Mouse (Mus musculus) forebrain, embryonic 14.5 days (tissue): ENCODE measurements at regions not wholly inside any gene's neighbourhood (a gene's known extent, or its start where the extent isn't known, plus 50 kb on each side); places are given as distances from the start of the nearest gene placed in this dataset.
A peak's percentile ranks its signal among the peaks of the same experiment; 100 is the strongest.

ENCODE experiments used
- ATAC-seq: fragments of 200-750 bp; cut with Nextera tagmentation; 2 replicates; pipeline ENCODE4 v1.8.0; 2017; ENCODE audit warnings: mild to moderate bottlenecking, moderate library complexity
- DNase-seq: peaks from one replicate; pipeline ENCODE4 v3.0.0-alpha.2; 2015; ENCODE audit warnings: low spot score
- H3K27ac ChIP-seq: fragments of 300-500 bp; sonication (generic); 2 replicates; pipeline ENCODE4 v1.5.1; 2014; ENCODE audit warnings: low read depth, mild to moderate bottlenecking, control low read depth, low read length, moderate library complexity
- H3K27me3 ChIP-seq: fragments of 300-500 bp; sonication (generic); replicated peaks from 2 replicates; pipeline ENCODE4 v1.6.1; 2014; ENCODE audit warnings: low read length, control low read depth, mixed read lengths; ENCODE audit not compliant: control insufficient read depth, insufficient read depth
- H3K36me3 ChIP-seq: fragments of 300-500 bp; sonication (generic); 2 replicates; pipeline ENCODE4 v1.6.1; 2014; ENCODE audit warnings: low read length, control low read depth; ENCODE audit not compliant: control insufficient read depth, insufficient read depth
- H3K4me1 ChIP-seq: fragments of 300-500 bp; sonication (generic); 2 replicates; pipeline ENCODE4 v1.6.1; 2014; ENCODE audit warnings: antibody characterized with exemption, low read length, control low read depth; ENCODE audit not compliant: control insufficient read depth, insufficient read depth
- H3K4me2 ChIP-seq: fragments of 300-500 bp; sonication (generic); 2 replicates; pipeline ENCODE4 v1.6.1; 2014; ENCODE audit warnings: mild to moderate bottlenecking, control low read depth, low read length
- H3K4me3 ChIP-seq: fragments of 300-500 bp; sonication (generic); 2 replicates; pipeline ENCODE4 v1.5.1; 2014; ENCODE audit warnings: low read depth, low read length, control low read depth
- H3K9ac ChIP-seq: fragments of 300-500 bp; sonication (generic); 2 replicates; pipeline ENCODE4 v1.6.1; 2014; ENCODE audit warnings: mild to moderate bottlenecking, low read length, control low read depth, moderate library complexity
- H3K9me3 ChIP-seq: fragments of 300-500 bp; sonication (generic); replicated peaks from 2 replicates; pipeline ENCODE4 v1.6.1; 2016; ENCODE audit warnings: low read length, control low read depth, mixed read lengths; ENCODE audit not compliant: control insufficient read depth
- WGBS: fragments of 180-500 bp; shearing (Covaris S2); extraction: QIAGEN DNeasy Blood & Tissue Kit; methylation state at CpG from one replicate; pipeline ENCODE4 v1.1.7; 2014; 5-methylcytosine and 5-hydroxymethylcytosine counted together

DNA sequence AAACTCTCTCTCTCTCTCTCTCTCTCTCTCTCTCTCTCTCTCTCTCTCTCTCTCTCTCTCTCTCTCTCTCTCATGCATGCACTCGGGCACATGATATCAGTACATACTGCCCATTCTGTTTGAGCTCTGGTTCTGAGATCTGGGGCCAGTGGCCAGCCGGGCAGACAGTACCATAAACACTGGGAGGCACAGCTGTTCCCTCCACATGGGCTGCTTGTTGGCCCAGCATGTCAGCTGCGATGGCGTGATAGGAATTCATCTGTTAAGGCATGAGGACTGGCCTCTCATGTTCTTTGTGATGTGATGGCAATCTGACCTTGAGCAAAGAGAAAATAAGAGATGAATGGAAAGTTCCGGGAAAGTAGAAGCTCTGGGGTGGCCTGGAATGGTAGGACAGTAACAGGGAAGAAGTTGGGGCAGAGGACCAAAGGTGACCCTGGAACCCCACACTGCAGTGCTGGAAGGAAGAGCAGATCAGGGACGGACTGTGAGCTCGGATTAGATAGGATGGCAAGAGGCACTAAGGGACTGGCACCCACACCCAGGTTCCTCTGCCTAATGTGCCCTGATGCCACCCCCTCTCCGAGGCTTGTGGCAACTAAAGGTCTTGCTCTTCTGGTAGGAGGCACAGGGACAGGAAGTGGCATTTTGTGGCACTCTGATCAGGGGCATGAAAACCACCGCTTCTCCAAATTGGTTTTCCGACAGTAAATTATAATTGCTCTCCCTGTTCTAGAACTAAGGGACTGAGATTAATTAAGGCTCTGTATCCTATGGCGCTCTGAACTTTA is 186.4 kb upstream of the Zmiz1 start:
- H3K27me3 ChIP-seq: no peaks in the 10 kb centered on the region
- no peak overlapping the region for H3K4me3 ChIP-seq
- H3K4me2 ChIP-seq: no peak overlapping the region
- ATAC-seq (no peak), DNase-seq (no peak)
- H3K4me1 ChIP-seq: peaks cover 8% of the 10 kb centered on the region; the same call in 1 of the 2 replicates
- H3K9me3 ChIP-seq: no peaks in the 10 kb centered on the region
- 64% methylated on average over 11 of the region's 11 CpGs for WGBS
- H3K9ac ChIP-seq: no peak overlapping the region
- no peaks in the 10 kb centered on the region for H3K36me3 ChIP-seq
- no peak overlapping the region for H3K27ac ChIP-seq

DNA sequence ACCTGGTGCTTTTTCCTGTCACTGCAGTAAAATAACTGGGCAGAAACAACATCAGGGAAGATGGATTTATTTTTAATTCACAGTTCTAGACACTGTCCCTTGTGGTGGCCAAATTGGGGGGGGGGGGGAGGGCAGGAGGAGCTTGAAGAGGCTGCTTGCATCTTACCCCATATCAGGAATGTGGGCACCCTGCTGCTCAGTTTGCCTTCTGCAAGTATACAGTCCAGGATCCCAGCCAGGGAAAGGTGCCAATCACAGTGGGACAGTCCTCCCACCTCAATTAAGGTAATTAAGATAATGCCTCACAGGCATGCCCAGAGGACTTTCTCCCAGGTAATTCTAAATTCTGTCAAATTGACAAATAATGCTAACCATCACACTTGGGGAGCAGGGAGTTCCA is 179.2 kb upstream of the Zmiz1 start:
- Histone ChIP-seq H3K4me3 (no peak overlapping the region), H3K36me3 (no peaks in the 10 kb centered on the region), H3K27me3 (no peaks in the 10 kb centered on the region), H3K4me1 (0 out of 2 replicates have a peak, but pooled peaks cover 6% of the 10 kb centered on the region), H3K4me2 (no peak overlapping the region), H3K9me3 (no peaks in the 10 kb centered on the region), H3K9ac (no peak overlapping the region), H3K27ac (no peak overlapping the region)
- ATAC-seq (no peak), DNase-seq (no peak)

DNA sequence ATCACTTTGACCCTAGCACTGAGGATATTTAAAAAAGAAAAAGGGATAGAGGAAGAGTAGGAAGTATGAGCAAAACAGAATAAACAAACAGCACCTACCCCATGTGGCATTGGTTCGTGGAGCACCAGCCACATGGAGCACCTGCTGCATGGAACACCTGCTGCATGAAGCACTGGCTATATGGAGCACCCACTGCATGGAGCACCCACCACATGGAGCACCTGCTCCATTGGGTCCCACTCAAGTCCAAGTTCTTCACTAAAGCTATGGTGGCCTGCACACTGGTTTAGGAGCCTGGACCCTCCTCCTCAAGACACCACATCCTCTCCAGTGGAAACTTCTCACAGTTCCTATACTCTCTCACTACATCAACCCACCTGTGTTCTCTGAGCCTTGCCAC is 166.4 kb upstream of the Zmiz1 start:
- no peaks in the 10 kb centered on the region for H3K4me1 ChIP-seq
- H3K36me3 ChIP-seq: no peaks in the 10 kb centered on the region
- 85% methylated on average over 1 of the region's 1 CpGs for WGBS
- DNase-seq (no peak), ATAC-seq (no peak)
- 0 out of 2 replicates have a peak, but pooled peaks cover 3% of the 10 kb centered on the region for H3K27me3 ChIP-seq
- no peak overlapping the region for H3K9ac ChIP-seq
- no peak overlapping the region for H3K4me3 ChIP-seq
- H3K4me2 ChIP-seq: no peak overlapping the region
- no peaks in the 10 kb centered on the region for H3K9me3 ChIP-seq
- no peak overlapping the region for H3K27ac ChIP-seq

DNA sequence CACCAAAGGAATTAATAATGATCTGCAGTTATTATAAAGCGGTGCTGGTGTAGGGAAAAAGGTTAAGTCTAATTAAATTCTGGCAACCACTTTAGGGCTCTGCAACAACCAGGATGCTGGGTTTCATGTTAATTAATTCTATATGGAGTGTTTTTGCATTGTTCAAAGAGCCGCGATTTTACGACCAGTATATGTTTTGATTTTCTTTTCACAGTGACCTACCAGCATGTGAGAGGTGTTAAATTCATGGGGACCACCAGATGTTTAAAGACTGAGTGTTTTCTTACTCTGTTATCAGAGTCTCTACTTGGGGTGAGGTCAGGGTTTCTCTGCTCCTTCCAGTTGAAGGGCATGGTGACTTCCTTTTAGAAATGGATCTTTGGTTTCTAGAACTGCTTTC is 164.8 kb upstream of the Zmiz1 start:
- ATAC-seq (no peak), DNase-seq (no peak)
- Histone ChIP-seq H3K36me3 (no peaks in the 10 kb centered on the region), H3K9me3 (no peaks in the 10 kb centered on the region), H3K4me2 (no peak overlapping the region), H3K27me3 (0 out of 2 replicates have a peak, but pooled peaks cover 3% of the 10 kb centered on the region), H3K4me1 (no peaks in the 10 kb centered on the region), H3K27ac (no peak overlapping the region), H3K9ac (no peak overlapping the region), H3K4me3 (no peak overlapping the region)
- WGBS: 41% methylated on average over 4 of the region's 4 CpGs

DNA sequence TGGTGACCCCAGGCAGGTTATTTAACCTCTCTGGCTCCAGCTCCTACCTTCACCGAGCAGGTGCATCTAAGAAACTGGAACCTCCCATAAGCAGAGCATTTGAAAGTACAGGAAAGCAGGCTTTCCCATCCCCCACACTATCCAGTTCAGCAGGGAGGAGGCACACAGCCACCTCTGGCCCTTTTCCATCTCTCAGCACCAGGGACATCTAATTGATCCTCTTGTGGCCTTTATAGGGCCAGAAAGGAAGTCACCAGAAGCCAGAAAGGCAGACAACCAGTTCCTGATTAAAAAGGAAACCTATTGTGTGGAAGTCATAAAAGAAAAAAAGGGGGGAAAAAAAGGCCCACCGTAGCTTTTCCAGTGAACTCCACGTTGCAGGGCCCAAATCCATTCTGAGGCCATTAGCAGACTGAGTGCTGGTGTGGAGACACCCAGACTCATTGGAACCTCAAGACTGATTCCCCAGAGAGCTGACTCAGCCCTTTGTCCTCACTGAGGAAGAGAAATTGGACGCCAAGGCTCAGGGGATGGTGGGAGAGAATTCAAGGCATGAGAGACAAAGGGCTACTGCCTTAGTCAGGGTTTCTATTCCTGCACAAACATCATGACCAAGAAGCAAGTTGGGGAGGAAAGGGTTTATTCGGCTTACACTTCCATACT is 163.2 kb upstream of the Zmiz1 start:
- 52% methylated on average over 5 of the region's 5 CpGs for WGBS
- Histone ChIP-seq H3K27ac (no peak overlapping the region), H3K4me2 (no peak overlapping the region), H3K36me3 (no peaks in the 10 kb centered on the region), H3K4me1 (no peaks in the 10 kb centered on the region; the same call in 1 of the 2 replicates), H3K4me3 (no peak overlapping the region), H3K9me3 (no peaks in the 10 kb centered on the region), H3K27me3 (0 out of 2 replicates have a peak, but pooled peaks cover 3% of the 10 kb centered on the region), H3K9ac (no peak overlapping the region)
- DNase-seq: no peak
- ATAC-seq: no peak

DNA sequence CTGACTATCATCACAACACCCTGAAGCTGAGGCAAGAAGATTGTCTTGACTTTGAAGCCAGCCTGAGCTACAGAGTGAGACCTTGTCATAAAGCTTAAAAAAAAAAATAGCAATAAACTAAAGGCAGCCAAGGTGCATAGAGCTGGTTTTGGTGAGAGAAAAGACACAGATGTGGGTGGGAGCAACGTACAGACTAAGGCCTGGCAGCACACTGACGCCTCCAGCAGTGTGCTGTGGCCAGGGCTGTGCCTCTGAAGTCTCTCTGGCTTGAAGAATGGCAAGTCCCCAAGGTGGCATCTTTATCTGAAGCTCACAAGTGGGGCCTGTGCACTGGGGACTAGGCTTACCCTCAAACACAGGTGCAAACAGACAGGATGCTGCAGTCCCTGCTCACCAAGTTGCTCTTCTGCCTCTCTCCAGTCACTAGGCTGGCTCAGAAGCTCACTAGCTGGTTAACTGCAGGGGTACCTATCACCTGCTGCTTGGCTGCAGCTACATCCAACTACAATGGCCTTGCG is 159.3 kb upstream of the Zmiz1 start:
- ATAC-seq: no peak
- no peak overlapping the region for H3K4me2 ChIP-seq
- H3K9me3 ChIP-seq: no peaks in the 10 kb centered on the region
- WGBS: 88% methylated on average over 3 of the region's 3 CpGs
- H3K36me3 ChIP-seq: no peaks in the 10 kb centered on the region
- H3K27ac ChIP-seq: no peak overlapping the region
- no peak for DNase-seq
- H3K9ac ChIP-seq: no peak overlapping the region
- H3K4me3 ChIP-seq: no peak overlapping the region
- peaks cover 16% of the 10 kb centered on the region for H3K4me1 ChIP-seq
- H3K27me3 ChIP-seq: 0 out of 2 replicates have a peak, but pooled peaks cover 2% of the 10 kb centered on the region

DNA sequence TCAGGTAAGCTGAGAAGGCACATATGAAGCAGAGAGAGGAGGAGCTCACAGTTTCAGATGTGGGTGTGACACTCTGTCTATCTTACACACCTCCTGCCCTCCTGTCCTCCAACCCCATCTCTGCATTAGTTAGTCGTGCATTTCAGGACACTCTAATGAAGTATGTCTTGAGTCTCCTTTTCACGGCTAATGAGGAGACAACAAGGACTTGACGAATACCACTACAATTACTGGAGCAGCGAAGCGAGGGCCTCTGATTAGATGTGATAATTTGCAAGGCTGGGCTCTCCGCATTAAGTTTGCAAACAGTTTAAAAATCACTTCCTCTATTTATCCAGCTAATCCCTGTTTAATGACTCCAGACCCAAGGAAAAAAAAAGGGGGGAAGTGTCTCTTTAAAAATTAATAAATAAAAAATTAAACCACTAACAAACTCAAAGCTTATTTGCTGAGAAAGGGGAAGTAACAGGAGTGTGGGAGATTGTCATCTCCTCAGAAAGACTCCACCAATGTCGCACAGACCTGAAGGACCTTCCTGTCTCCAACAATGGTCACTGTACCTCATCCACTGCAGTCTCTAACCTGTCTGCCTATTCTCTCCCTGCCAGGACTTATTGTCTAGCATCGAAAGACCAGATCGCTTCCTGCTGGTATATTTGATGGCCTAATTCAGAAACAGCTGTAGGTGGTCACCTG is 157.5 kb upstream of the Zmiz1 start:
- Histone ChIP-seq H3K36me3 (no peaks in the 10 kb centered on the region), H3K4me1 (peaks cover 19% of the 10 kb centered on the region), H3K4me2 (no peak overlapping the region), H3K9ac (no peak overlapping the region), H3K27ac (no peak overlapping the region), H3K9me3 (no peaks in the 10 kb centered on the region), H3K27me3 (0 out of 2 replicates have a peak, but pooled peaks cover 2% of the 10 kb centered on the region), H3K4me3 (no peak overlapping the region)
- ATAC-seq (no peak), DNase-seq (no peak)
- 8% methylated on average over 9 of the region's 9 CpGs for WGBS

DNA sequence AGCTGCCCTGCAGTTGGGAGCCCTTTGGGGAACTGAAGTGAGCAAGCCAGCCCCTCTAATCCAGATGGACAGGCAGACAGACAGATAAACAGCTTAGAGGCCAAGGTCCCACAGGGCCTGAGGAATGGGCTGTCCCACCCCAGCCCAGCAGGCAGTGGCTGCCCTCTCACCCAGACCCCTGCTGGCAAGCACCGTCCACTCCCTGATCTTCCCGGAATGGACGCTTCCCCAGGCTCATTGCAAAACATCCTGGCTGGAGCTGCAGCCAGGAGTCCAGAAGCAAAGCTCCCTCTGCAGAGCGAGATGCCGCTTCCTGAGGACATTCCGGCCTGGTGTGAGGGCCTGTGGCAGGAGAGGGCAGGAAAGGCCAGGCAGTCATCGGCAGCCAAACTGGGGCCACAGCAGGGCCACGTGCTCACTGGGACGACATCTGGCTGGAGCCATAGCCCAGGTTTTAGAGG is 154.6 kb upstream of the Zmiz1 start:
- ATAC-seq (no peak), DNase-seq (no peak)
- H3K9ac ChIP-seq: peak overlapping the region; percentile 25; the same call in 1 of the 2 replicates
- H3K4me2 ChIP-seq: no peak overlapping the region
- no peaks in the 10 kb centered on the region for H3K36me3 ChIP-seq
- WGBS: 24% methylated on average over 9 of the region's 9 CpGs
- H3K9me3 ChIP-seq: no peaks in the 10 kb centered on the region
- H3K27me3 ChIP-seq: peaks cover 5% of the 10 kb centered on the region; the same call in 1 of the 2 replicates
- peaks cover 19% of the 10 kb centered on the region for H3K4me1 ChIP-seq
- H3K27ac ChIP-seq: 0 out of 2 replicates have a peak overlapping the region, but pooled peaks have one; percentile 0
- no peak overlapping the region for H3K4me3 ChIP-seq
